Mouse (Mus musculus): ENCODE data around the gene Zcchc3.

GRCm38 (mm10) chr2:152443281-152443680, 28.5 kb upstream of the Zcchc3 start:
- TF ChIP-seq CTCF (IDR thresholded peaks at IDR 0.05; ENCODE audit: borderline replicate concordance, control insufficient read depth, extremely low read depth, insufficient read depth, low read length, poor library complexity) (no peak), POLR2A (IDR thresholded peaks at IDR 0.05; ENCODE audit: control insufficient read depth, extremely low read depth, insufficient read depth, low read length, poor library complexity) (no peak)
